Mouse (Mus musculus): ENCODE measurements around the gene Vmn2r71. TPM values are rescaled to one million over a fixed set of nuclear protein-coding genes. Genes with fewer than 3 reads are reported as not detected.

The Vmn2r71 gene
- not detected in 2 replicates for polyA plus RNA-seq (2015; fragmentation: Nextera tagmentation; extraction: Ambion mirVana)

DNA sequence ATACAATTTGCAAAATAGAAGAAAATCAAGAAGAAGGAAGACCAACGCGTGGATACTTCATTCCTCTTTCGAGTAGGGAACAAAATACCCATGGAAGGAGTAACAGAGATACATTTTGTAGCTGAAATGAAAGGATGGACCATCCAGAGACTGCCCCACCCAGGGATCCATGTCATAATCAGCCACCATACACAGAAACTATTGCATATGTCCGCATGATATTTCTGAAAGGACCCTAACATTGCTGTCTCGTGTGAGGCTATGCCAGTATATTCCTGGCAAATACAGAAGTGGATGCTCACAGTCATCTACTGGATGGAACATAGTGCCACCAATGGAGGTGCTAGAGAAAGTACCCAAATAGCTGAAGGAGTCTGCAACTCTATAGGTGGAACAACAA lies at the start of gene Vmn2r71:
Vmn2r71 (plus strand) TSS at position 301 of the 400 bp plus-strand sequence.

GRCm38 (mm10) chr7:85569092-85569491 lies 6.2 kb downstream of the Vmn2r71 start, which contains the start of gene Vmn2r70:
Gene Vmn2r70 (minus strand): TSS chr7:85569192.

Other genes with a start within 250 kb of the Vmn2r71 start
- not detected in 2 replicates for gene Vmn2r69, start 147.2 kb upstream of the Vmn2r71 start, polyA plus RNA-seq (2015; fragmentation: Nextera tagmentation; extraction: Ambion mirVana)
- gene Vmn2r70, start 6.1 kb downstream of the Vmn2r71 start, polyA plus RNA-seq (2015; fragmentation: Nextera tagmentation; extraction: Ambion mirVana), result not detected in 2 replicates
- gene Vmn2r72, start 192.0 kb downstream of the Vmn2r71 start, polyA plus RNA-seq (2015; fragmentation: Nextera tagmentation; extraction: Ambion mirVana), result not detected in 2 replicates